Mouse (Mus musculus) fat pad, adult 2 months (tissue): ENCODE measurements at regions not wholly inside any gene's neighbourhood (a gene's known extent, or its start where the extent isn't known, plus 50 kb on each side); places are given as distances from the start of the nearest gene placed in this dataset.

Experiments
- DNase-seq: peaks from one replicate; pipeline ENCODE4 v3.0.0-alpha.2; 2011; ENCODE audit warnings: low read depth, low spot score; ENCODE audit errors: extremely low read depth

- DNase-seq, result no peak
These were observed 273.6 kb downstream of the Lrig3 start for GRCm38 (mm10) chr10:126239536-126239935.
